Comparison of ENCODE assay signal across 18 mouse cellular contexts in genomic region chr14:103608063-103608462, GRCm38 (mm10). TPM values are rescaled to one million over a fixed set of nuclear protein-coding genes. Genes with fewer than 3 reads are reported as not detected.
"Had no signal": no experiment of that assay in that cellular context is flagged by ENCODE, and none has a peak within 500 bp of the region (broad histone marks: within the 10 kb centered on the region; RNA-seq: fewer than 3 reads in every experiment).

No protein-coding gene starts in this region.

- DNase-seq: kidney, adult 18-20 months; kidney, postnatal 10 days; kidney, postnatal 36 days; layer of hippocampus, postnatal 36 days; liver, embryonic 13.5 days; retina, postnatal 1 day; thymus, adult 2 months; thymus, postnatal 14 days; thymus, postnatal 4 days had no signal

- H3K4me1 ChIP-seq: liver, embryonic 13.5 days; midbrain, embryonic 10.5 days; midbrain, embryonic 13.5 days; neural tube, embryonic 13.5 days had no signal

- H3K27me3 ChIP-seq: liver, embryonic 13.5 days; midbrain, embryonic 13.5 days; neural tube, embryonic 13.5 days had no signal

- H3K4me2 ChIP-seq: liver, embryonic 13.5 days; midbrain, embryonic 13.5 days; neural tube, embryonic 13.5 days had no signal

- H3K27ac ChIP-seq: left cerebral cortex, adult 2 months; liver, embryonic 13.5 days; macrophage; midbrain, embryonic 10.5 days; midbrain, embryonic 13.5 days; neural tube, embryonic 13.5 days had no signal

- ATAC-seq: inflammation-experienced regulatory T-cells, adult 6 months; intestine, embryonic 16.5 days; midbrain, embryonic 13.5 days; midbrain, embryonic 16.5 days had no signal

- H3K9ac ChIP-seq: liver, embryonic 13.5 days; midbrain, embryonic 13.5 days; neural tube, embryonic 13.5 days had no signal

- H3K9me3 ChIP-seq: liver, embryonic 13.5 days; midbrain, embryonic 10.5 days; midbrain, embryonic 13.5 days; neural tube, embryonic 13.5 days had no signal

- H3K4me3 ChIP-seq: left cerebral cortex, adult 2 months; liver, embryonic 13.5 days; midbrain, embryonic 10.5 days; midbrain, embryonic 13.5 days; myocyte; neural tube, embryonic 13.5 days had no signal

- H3K36me3 ChIP-seq: liver, embryonic 13.5 days; midbrain, embryonic 10.5 days; midbrain, embryonic 13.5 days; neural tube, embryonic 13.5 days had no signal

RNA-seq across cellular contexts. Expression of gene Slain1, which starts 42.0 kb away (rescaled TPM):
- polyA plus RNA-seq: myocyte had no signal
